Mouse (Mus musculus): ENCODE measurements around the gene Dab1. TPM values are rescaled to one million over a fixed set of nuclear protein-coding genes. Genes with fewer than 3 reads are reported as not detected.

Dab1 gene
- total and polyA plus RNA-seq, 3 experiments = not detected

GRCm38 (mm10) chr4:104399106-104399730 lies 780.1 kb downstream of the Dab1 start:
- no peak for DNase-seq (ENCODE audit: low read depth, low spot score)
- TF ChIP-seq CHD2 (IDR thresholded peaks at IDR 0.05; ENCODE audit: low read length) (no peak), MXI1 (IDR thresholded peaks at IDR 0.05; ENCODE audit: low read depth, low read length) (no peak), MYC (IDR thresholded peaks at IDR 0.05; ENCODE audit: low read depth, low read length) (no peak), POLR2A (IDR thresholded peaks at IDR 0.05; ENCODE audit: control insufficient read depth in 1 of 2, insufficient read depth in 1 of 2, low read depth in 1 of 2, low read length in 2 of 2, poor library complexity in 1 of 2) (no peak), POLR2AphosphoS5 (IDR thresholded peaks at IDR 0.05; ENCODE audit: borderline replicate concordance, low read depth, low read length) (no peak), MYB (IDR thresholded peaks at IDR 0.05; ENCODE audit: low read depth, low read length) (no peak), CHD1 (IDR thresholded peaks at IDR 0.05; ENCODE audit: low read depth, low read length) (no peak), ELF1 (IDR thresholded peaks at IDR 0.05; ENCODE audit: low read depth, low read length) (no peak)
- no peaks in the 10 kb centered on the region for H3K36me3 ChIP-seq (ENCODE audit: control insufficient read depth in 1 of 2, insufficient read depth in 2 of 2, low read length in 2 of 2)
- H3K79me2 ChIP-seq (ENCODE audit: control insufficient read depth, insufficient read depth, low read length, poor library complexity) = no peaks in the 10 kb centered on the region
- no peaks in the 10 kb centered on the region for H3K9me3 ChIP-seq (replicated peaks; ENCODE audit: insufficient read depth, low read length)
- H3K4me3 ChIP-seq (ENCODE audit: control insufficient read depth in 1 of 2, insufficient read depth in 1 of 2, low read depth in 2 of 2, low read length in 2 of 2) = no peak overlapping the region
- no peaks in the 10 kb centered on the region for H3K27me3 ChIP-seq (ENCODE audit: control insufficient read depth in 1 of 2, insufficient read depth in 2 of 2, low read length in 2 of 2)
- no peak overlapping the region for H3K27ac ChIP-seq (ENCODE audit: control insufficient read depth, low read depth, low read length)
- H3K4me1 ChIP-seq (ENCODE audit: control insufficient read depth in 1 of 2, insufficient read depth in 2 of 2, low read length in 2 of 2) = no peaks in the 10 kb centered on the region
- H3K9ac ChIP-seq (ENCODE audit: control insufficient read depth, low read depth, low read length, poor library complexity, severe bottlenecking) = no peak overlapping the region

- no peak for TF ChIP-seq ZKSCAN1 (IDR thresholded peaks at IDR 0.05; ENCODE audit: low read depth, low read length)
- no peak for TF ChIP-seq ZNF384 (IDR thresholded peaks at IDR 0.05; ENCODE audit: low read depth, low read length)
- no peak for TF ChIP-seq MAX (IDR thresholded peaks at IDR 0.05; ENCODE audit: low read length)
- no peak for TF ChIP-seq BHLHE40 (IDR thresholded peaks at IDR 0.05; ENCODE audit: borderline replicate concordance, low read depth, low read length)
- TF ChIP-seq ZMIZ1 (IDR thresholded peaks at IDR 0.05; ENCODE audit: low read depth, low read length) = no peak
- TF ChIP-seq TCF12 (IDR thresholded peaks at IDR 0.05; ENCODE audit: low read depth, low read length) = no peak
- no peak for TF ChIP-seq GABPA (IDR thresholded peaks at IDR 0.05; ENCODE audit: low read depth, low read length)
- no peak for TF ChIP-seq GATA1 (IDR thresholded peaks at IDR 0.05; ENCODE audit: low read depth, low read length)
- no peak for TF ChIP-seq SIN3A (IDR thresholded peaks at IDR 0.05; ENCODE audit: low read length)
- no peak for TF ChIP-seq TBP (IDR thresholded peaks at IDR 0.05; ENCODE audit: low read depth, low read length)
- TF ChIP-seq USF1 (IDR thresholded peaks at IDR 0.05; ENCODE audit: low read depth, low read length) = no peak
- TF ChIP-seq POLR2AphosphoS5 (IDR thresholded peaks at IDR 0.05; ENCODE audit: borderline replicate concordance, low read depth, low read length) = no peak
- no peak for TF ChIP-seq JUND (IDR thresholded peaks at IDR 0.05; ENCODE audit: low read depth, low read length)
- no peak for TF ChIP-seq KAT2A (conservative IDR thresholded peaks at IDR 0.05; ENCODE audit: low read depth, low read length)
- TF ChIP-seq MYB (IDR thresholded peaks at IDR 0.05; ENCODE audit: low read depth, low read length) = no peak
- TF ChIP-seq MYC (IDR thresholded peaks at IDR 0.05; ENCODE audit: low read depth, low read length) = no peak
- no peak for TF ChIP-seq CHD1 (IDR thresholded peaks at IDR 0.05; ENCODE audit: low read depth, low read length)
- H3K9ac ChIP-seq (ENCODE audit: control insufficient read depth, low read depth, low read length, poor library complexity, severe bottlenecking) = no peak overlapping the region
- no peaks in the 10 kb centered on the region for H3K79me2 ChIP-seq (ENCODE audit: control insufficient read depth, insufficient read depth, low read length, poor library complexity)
- H3K36me3 ChIP-seq (ENCODE audit: control insufficient read depth in 1 of 2, insufficient read depth in 2 of 2, low read length in 2 of 2) = no peaks in the 10 kb centered on the region
- H3K27me3 ChIP-seq (ENCODE audit: control insufficient read depth in 1 of 2, insufficient read depth in 2 of 2, low read length in 2 of 2) = no peaks in the 10 kb centered on the region
- no peaks in the 10 kb centered on the region for H3K4me1 ChIP-seq (ENCODE audit: control insufficient read depth in 1 of 2, insufficient read depth in 2 of 2, low read length in 2 of 2)
- H3K4me3 ChIP-seq (ENCODE audit: control insufficient read depth in 1 of 2, insufficient read depth in 1 of 2, low read depth in 2 of 2, low read length in 2 of 2) = no peak overlapping the region
- H3K9me3 ChIP-seq (replicated peaks; ENCODE audit: insufficient read depth, low read length) = no peaks in the 10 kb centered on the region
- no peak for DNase-seq (ENCODE audit: low read depth, low spot score)
- no peak overlapping the region for H3K27ac ChIP-seq (ENCODE audit: control insufficient read depth, low read depth, low read length)
These were observed 784.9 kb downstream of the Dab1 start for GRCm38 (mm10) chr4:104404099-104404498.

All from MEL (cell line).